Mouse (Mus musculus): ENCODE results near the gene Jmjd1c. TPM values are rescaled to one million over a fixed set of nuclear protein-coding genes. Genes with fewer than 3 reads are reported as not detected.
A peak's percentile ranks its signal among the peaks of the same experiment; 100 is the strongest.

The Jmjd1c gene
- polyA plus RNA-seq, 1 experiment from 2014 or later: 58.6 TPM

DNA sequence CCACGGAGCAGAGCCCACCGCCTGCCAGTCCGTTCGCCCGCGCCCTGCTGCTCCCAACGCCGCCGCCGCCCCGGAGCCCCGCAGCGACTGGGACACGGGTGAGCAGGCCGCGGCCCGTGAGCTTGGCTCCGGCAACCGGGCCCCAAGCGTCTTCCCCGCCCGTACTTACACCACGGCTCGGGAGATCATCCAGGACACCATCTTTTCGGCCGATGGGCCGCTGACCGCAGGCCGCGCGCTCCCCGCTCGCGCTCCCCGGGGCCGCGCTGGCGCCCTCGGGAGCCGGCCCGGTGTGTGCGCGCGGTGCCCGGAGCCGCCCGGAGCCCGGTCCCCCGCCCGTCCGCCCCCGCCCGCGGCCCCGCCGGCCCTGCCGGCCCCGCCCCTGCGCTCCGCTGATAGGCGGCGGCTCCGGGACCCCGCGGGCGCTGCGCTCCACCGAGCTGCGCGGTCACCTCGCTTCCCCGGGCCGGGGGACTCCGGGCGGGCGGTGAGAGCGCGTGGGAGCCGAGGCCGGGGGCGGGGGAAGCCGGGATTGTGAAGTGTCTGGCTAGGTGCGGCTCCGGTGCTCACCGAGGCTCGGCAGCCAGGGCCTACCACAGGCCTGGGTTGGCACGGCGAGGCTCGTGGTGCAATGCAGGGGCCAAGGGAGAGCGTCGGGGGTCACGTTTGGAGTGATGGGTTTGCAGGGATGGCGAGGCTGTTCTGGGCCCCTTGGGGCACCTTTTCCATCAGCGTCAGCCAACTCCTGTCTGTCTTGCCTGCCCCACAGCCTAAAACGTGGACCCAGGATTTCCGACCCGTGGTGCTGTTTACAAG, 904 bp downstream of the Jmjd1c start, which contains the start of gene Reep3:
Gene Reep3, minus strand, starts transcription at position 325 of the 816 bp plus-strand sequence.
- no peaks in the 10 kb centered on the region for H3K36me3 ChIP-seq (replicated peaks)
- peak within 1 kb of the TSS; percentile 98 for H3K9ac ChIP-seq
- H3K27ac ChIP-seq: peak within 1 kb of the TSS; percentile 99
- peaks cover 34% of the 10 kb centered on the region for H3K4me1 ChIP-seq
- no peaks in the 10 kb centered on the region for H3K27me3 ChIP-seq
- H3K4me2 ChIP-seq: peak within 1 kb of the TSS; percentile 68
- peak within 1 kb of the TSS; percentile 95 for H3K4me3 ChIP-seq (replicated peaks)
- 2% methylated on average over 87 of the region's 97 CpGs for WGBS
- ATAC-seq (ENCODE audit: low FRiP score): peak; percentile 86
- no peaks in the 10 kb centered on the region for H3K9me3 ChIP-seq

DNA sequence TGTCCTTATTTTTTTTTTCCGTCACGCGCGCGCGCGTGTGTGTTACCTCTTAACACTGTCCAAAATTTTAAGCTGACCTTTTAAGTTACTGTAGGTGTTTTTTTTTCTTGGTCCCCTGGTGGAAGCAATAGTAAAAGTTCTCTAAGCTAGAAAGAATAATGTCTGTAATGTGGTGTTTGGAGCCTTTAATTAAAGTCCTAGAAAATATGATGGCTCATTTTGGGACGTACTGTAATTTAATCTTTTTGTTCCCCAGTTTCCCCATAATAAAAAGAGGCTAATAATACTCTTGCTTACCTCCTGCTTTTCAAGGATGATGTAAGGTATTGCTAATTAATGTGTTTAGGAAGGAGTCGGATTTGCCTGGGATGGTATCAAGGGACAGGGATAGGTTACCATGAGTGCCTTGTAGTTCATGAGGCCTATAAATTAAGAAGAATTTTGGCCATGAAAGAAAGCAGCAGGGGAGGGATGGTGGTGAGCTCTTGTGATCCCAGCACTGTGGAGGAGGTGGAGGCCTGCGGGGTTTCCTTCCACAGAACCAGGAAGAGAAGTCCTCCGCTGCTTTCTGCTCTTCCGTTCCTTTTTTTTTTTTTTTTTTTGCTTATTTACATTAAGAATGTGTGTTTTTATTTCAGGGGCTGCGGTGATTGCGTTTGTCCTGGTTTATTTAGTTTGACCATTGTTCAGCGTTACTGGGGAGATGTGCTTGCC, 1.7 kb downstream of the Jmjd1c start:
- 2% methylated on average over 15 of the region's 15 CpGs for WGBS
- no peak for ATAC-seq (ENCODE audit: low FRiP score)
- no peaks in the 10 kb centered on the region for H3K36me3 ChIP-seq (replicated peaks)
- H3K4me3 ChIP-seq (replicated peaks): peak overlapping the region; percentile 95
- H3K9ac ChIP-seq: peak overlapping the region; percentile 98
- no peaks in the 10 kb centered on the region for H3K9me3 ChIP-seq
- H3K27ac ChIP-seq: peak overlapping the region; percentile 99
- H3K4me1 ChIP-seq: peaks cover 42% of the 10 kb centered on the region
- peak overlapping the region; percentile 68 for H3K4me2 ChIP-seq
- no peaks in the 10 kb centered on the region for H3K27me3 ChIP-seq

DNA sequence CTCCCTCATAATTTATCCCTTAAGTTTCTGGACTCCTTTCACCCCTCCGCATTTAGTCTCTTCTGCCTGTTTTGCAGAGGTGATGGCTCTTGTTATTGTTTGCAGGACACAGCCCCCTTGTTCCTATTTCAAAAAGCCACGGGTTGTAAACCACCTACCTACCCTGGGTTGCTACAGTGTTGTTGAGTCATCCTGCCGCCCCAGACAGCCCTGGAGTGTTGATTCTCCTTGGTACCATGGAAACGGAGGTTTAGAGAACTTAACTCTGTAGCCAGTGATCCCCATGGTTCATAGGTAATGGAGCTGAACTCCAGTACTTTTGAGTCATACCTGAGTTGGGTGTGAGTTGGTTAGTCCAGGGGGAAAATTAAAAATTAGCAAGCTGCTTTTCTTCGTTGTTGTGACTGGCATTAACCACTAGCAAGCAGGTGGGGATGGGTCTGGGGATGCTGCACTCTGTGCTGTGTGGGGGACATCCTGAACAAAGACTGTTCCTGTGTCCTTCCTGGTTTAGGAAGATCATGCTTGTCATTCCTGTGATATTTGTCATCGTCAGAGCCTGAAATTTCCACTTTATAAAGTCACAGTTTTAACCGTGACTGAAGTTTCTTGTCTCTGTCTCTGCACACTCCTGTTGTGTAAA, 2.6 kb downstream of the Jmjd1c start:
- Histone ChIP-seq H3K4me3 (replicated peaks) (peak overlapping the region; percentile 95), H3K27ac (no peak overlapping the region), H3K27me3 (no peaks in the 10 kb centered on the region), H3K9ac (peak overlapping the region; percentile 98), H3K36me3 (replicated peaks) (no peaks in the 10 kb centered on the region), H3K4me2 (peak overlapping the region; percentile 68), H3K9me3 (no peaks in the 10 kb centered on the region), H3K4me1 (peaks cover 51% of the 10 kb centered on the region)
- 13% methylated on average over 7 of the region's 7 CpGs for WGBS
- no peak for ATAC-seq (ENCODE audit: low FRiP score)

DNA sequence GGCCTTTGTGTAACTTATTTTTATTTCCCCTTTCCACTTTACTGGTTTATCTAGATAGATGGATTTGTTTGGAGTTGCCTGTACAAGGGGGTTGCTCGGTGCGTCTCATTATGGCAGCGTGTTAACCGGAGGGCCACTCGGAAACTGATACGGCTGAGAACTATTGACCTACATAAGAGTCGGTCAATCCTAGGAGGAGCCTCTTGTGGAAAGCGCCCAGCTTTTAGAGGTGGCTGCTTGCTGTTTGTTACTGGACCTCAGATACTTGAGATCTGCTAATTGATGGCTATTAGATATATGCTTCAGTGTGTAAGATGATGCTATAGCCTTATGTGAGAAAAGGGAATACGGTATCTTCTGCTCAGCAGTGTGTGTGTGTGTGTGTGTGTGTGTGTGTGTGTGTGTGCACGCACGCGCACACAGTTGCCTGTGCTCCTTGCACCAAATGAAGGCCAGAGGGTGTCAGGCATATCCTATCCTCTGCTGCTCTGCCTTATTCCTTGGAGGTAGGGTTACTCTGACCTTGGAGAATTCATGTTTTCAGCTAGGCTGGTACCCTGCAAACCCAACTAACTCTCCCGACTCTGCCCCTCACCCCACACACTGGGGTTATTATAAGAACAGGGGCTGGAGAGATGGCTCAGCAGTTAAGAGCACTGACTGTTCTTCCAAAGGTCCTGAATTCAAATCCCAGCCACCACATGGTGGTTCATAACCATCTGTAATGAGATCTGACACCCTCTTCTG, 3.4 kb downstream of the Jmjd1c start:
- Histone ChIP-seq H3K9me3 (no peaks in the 10 kb centered on the region), H3K9ac (no peak overlapping the region), H3K4me2 (peak overlapping the region; percentile 68; the same call in 1 of the 2 replicates), H3K27ac (no peak overlapping the region), H3K4me1 (peaks cover 59% of the 10 kb centered on the region), H3K4me3 (replicated peaks) (no peak overlapping the region), H3K27me3 (no peaks in the 10 kb centered on the region), H3K36me3 (replicated peaks) (no peaks in the 10 kb centered on the region)
- no peak for ATAC-seq (ENCODE audit: low FRiP score)
- 52% methylated on average over 13 of the region's 13 CpGs for WGBS

DNA sequence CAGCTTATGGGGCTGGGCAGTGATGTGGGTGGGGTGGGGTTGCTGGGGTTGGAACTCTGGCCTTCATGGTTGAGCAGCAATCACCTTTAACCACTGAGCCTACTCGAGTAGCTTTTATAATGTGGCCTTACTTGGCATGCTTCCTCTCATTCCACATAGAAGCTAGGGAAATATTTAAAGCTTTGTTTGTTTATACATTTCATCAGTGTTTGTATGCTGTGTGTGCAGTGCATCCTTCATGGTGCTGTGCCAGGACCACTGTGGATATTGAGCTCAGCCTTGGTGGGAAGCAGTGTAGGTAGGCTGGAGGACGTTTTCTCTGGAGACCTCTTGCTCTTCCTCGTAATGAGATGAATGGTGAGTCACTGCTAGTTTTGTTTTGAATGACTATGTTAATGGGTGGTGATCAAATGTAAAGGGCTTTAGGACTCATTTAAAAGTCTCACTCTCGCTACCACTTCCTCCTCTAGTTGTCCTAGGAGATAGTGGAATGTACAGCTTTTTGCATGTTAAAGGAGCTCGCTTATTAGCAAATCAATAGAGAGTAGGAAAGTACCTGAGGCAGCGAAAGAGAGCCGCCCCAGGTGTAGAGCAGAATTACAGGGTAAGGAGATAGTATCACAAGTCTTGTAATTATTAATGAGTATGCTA, 4.2 kb downstream of the Jmjd1c start:
- H3K36me3 ChIP-seq (replicated peaks): no peaks in the 10 kb centered on the region
- H3K4me3 ChIP-seq (replicated peaks): no peak overlapping the region
- no peak overlapping the region for H3K4me2 ChIP-seq
- H3K4me1 ChIP-seq: peaks cover 67% of the 10 kb centered on the region
- no peaks in the 10 kb centered on the region for H3K27me3 ChIP-seq
- WGBS: 39% methylated on average over 7 of the region's 7 CpGs
- H3K27ac ChIP-seq: no peak overlapping the region
- H3K9me3 ChIP-seq: no peaks in the 10 kb centered on the region
- ATAC-seq (ENCODE audit: low FRiP score): no peak
- no peak overlapping the region for H3K9ac ChIP-seq

DNA sequence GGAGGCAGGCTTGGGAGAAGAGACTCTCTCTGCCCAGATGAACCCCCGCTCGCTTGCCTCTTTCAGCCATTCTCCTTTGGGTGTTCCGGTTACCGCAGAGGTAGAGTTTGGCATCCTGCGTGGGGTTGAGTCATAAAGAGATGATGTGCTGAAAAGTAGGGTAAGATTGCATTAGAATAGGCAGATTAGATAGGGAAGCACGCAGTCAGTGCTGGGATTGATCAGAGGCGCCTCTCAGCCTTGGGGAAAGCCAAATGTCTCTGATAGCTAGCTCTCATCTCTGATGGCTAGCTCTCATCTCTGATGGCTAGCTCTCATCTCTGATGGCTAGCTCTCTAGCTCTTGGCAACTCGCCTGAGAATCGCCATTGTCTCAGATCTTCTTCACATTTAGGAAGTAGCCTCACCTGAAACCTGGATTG, 4.9 kb downstream of the Jmjd1c start:
- Histone ChIP-seq H3K27me3 (no peaks in the 10 kb centered on the region), H3K9ac (no peak overlapping the region), H3K27ac (no peak overlapping the region), H3K36me3 (replicated peaks) (no peaks in the 10 kb centered on the region), H3K9me3 (no peaks in the 10 kb centered on the region), H3K4me3 (replicated peaks) (no peak overlapping the region), H3K4me1 (peaks cover 71% of the 10 kb centered on the region), H3K4me2 (no peak overlapping the region)
- ATAC-seq (ENCODE audit: low FRiP score): no peak
- WGBS: 63% methylated on average over 9 of the region's 9 CpGs

DNA sequence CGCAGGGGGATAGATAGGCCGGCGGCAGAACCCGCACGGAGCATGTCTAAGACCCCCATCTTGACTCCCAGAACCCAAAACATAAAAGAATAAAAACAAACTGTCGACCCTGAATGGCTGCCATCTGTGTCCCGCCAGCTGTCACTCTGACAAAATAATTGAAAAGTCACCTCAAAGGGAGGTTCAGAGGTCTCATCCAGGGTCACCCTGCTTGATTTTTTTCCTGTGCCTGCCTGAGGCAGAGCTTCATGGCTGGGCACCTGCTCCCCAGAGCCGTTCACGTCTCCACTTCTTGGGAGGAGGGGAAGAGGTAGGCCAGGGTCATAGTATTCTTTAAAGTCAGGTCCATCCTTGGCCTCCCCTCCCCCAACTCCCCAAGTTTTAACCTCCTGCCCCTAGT, 8.6 kb downstream of the Jmjd1c start:
- Histone ChIP-seq H3K4me1 (peaks cover 83% of the 10 kb centered on the region), H3K9me3 (no peaks in the 10 kb centered on the region), H3K4me2 (no peak overlapping the region), H3K4me3 (replicated peaks) (no peak overlapping the region), H3K27me3 (no peaks in the 10 kb centered on the region), H3K9ac (no peak overlapping the region), H3K27ac (peak overlapping the region; percentile 36; the same call in 1 of the 2 replicates), H3K36me3 (replicated peaks) (0 out of 2 replicates have a peak, but pooled peaks cover 4% of the 10 kb centered on the region)
- ATAC-seq (ENCODE audit: low FRiP score): 0 out of 2 replicates have a peak, but pooled peaks have one; percentile 33
- WGBS: 22% methylated on average over 9 of the region's 9 CpGs

DNA sequence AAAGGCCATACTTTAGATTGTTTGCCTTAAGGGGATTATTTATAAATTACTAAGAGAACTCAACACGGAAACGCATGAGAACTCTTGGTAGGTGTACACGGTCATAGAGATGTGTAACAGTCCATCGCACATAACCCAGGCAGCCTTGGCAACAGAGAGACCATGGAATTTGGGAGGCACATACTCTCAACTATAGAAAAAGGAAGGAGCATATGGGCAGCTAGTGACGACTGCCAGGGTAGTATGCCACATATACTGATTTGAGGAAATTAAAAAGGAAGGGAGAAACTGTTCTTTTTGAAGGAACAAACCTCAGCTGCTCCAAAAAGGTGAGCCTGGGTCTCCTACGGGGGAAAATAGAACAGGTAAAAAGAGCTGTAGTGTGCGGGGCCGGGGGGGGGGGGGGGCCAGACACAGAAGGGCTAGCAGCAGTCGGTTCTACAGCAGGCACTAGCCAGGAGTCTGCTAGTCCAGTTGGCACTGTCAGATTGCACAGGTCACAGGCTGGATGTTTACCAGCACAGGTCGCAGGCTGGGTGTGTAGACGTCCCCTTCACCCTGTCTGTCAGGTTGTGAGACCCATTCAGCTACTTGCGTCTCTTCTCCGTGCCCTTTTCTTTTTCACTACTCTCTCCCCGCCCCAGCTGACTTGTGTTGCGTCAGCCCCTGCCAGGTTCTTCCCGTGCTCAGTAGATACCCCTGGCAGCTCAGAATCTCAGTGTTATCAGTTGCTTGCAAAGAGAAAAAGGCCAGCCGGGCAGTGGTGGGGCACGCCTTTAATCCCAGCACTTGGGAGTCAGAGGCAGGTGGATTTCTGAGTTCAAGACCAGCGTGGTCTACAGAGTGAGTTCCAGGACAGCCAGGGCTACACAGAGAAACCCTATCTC, 9.6 kb downstream of the Jmjd1c start:
- Histone ChIP-seq H3K27me3 (no peaks in the 10 kb centered on the region), H3K9me3 (no peaks in the 10 kb centered on the region), H3K4me3 (replicated peaks) (no peak overlapping the region), H3K4me2 (no peak overlapping the region), H3K9ac (no peak overlapping the region), H3K27ac (no peak overlapping the region), H3K36me3 (replicated peaks) (0 out of 2 replicates have a peak, but pooled peaks cover 4% of the 10 kb centered on the region), H3K4me1 (peaks cover 77% of the 10 kb centered on the region)
- ATAC-seq (ENCODE audit: low FRiP score): no peak
- WGBS: 72% methylated on average over 19 of the region's 19 CpGs

DNA sequence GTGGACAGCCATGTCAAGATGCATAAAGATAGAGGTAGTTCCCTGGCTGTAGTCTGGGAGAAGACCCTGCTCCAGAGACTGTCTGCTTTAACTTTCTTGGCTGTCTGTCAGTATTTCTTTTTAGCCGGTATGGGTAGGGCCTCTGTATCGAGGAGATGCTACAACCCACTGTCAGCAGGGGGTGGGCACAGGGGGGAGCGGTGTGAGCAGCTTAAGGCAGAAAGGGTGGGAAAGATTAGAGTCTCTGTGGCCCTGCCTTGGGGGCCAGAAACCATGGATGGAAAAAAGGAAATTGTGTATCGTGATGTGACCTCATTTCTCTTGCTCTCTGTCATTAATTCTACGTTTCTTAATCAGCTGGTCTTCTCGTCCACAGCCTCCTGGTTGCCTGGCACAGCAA, 10.5 kb downstream of the Jmjd1c start:
- H3K27me3 ChIP-seq: no peaks in the 10 kb centered on the region
- no peak overlapping the region for H3K4me3 ChIP-seq (replicated peaks)
- no peak overlapping the region for H3K9ac ChIP-seq
- no peaks in the 10 kb centered on the region for H3K9me3 ChIP-seq
- 0 out of 2 replicates have a peak, but pooled peaks cover 4% of the 10 kb centered on the region for H3K36me3 ChIP-seq (replicated peaks)
- WGBS: 55% methylated on average over 6 of the region's 6 CpGs
- H3K4me1 ChIP-seq: peaks cover 78% of the 10 kb centered on the region
- no peak for ATAC-seq (ENCODE audit: low FRiP score)
- H3K27ac ChIP-seq: no peak overlapping the region
- no peak overlapping the region for H3K4me2 ChIP-seq

DNA sequence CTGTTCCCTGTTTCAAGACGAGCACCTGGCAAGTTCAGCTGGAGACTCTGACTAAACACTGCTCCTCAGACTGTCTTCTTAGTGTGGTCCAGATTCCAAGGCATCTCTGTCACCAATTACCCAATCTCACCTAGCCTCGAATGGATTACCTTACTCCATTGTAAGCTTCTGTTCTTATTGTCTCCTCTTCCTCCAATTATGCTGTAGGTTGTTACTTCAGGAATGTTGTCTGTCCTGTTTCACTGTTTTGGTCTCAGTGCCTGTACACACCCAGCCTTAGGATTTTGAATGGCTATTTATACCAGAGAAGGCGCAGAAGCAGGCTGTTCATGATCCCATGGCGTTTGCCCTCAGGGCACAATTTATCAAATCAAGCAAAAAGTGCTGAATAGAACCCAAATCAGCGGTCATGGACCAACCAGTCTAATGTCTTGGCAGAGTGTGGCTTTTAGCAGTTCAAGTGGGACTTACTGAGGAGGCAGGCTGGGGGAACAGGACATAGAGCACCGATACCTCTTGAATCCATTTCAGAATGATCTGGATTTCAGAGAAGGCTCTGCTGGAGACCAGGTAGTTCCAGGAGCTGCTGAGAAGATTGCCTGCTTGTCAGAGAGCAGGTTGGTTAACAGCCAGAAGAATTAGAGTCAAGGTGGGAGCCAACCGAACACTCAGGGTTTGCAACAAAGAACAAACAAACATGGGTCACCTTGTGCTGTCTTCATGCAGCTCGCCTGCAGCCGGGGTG, 11.3 kb downstream of the Jmjd1c start:
- Histone ChIP-seq H3K4me2 (no peak overlapping the region), H3K27ac (0 out of 2 replicates have a peak overlapping the region, but pooled peaks have one; percentile 0), H3K4me1 (peaks cover 76% of the 10 kb centered on the region), H3K9me3 (no peaks in the 10 kb centered on the region), H3K36me3 (replicated peaks) (0 out of 2 replicates have a peak, but pooled peaks cover 4% of the 10 kb centered on the region), H3K4me3 (replicated peaks) (no peak overlapping the region), H3K27me3 (no peaks in the 10 kb centered on the region), H3K9ac (peak overlapping the region; percentile 12; the same call in 1 of the 2 replicates)
- no peak for ATAC-seq (ENCODE audit: low FRiP score)
- 62% methylated on average over 9 of the region's 9 CpGs for WGBS
